Mouse (Mus musculus): Measurements from ENCODE around the gene Neurl4. TPM values are rescaled to one million over a fixed set of nuclear protein-coding genes. Genes with fewer than 3 reads are reported as not detected.

Neurl4 gene
- polyA plus RNA-seq, 1 experiment from 2014 or later, result 17.8 TPM

DNA sequence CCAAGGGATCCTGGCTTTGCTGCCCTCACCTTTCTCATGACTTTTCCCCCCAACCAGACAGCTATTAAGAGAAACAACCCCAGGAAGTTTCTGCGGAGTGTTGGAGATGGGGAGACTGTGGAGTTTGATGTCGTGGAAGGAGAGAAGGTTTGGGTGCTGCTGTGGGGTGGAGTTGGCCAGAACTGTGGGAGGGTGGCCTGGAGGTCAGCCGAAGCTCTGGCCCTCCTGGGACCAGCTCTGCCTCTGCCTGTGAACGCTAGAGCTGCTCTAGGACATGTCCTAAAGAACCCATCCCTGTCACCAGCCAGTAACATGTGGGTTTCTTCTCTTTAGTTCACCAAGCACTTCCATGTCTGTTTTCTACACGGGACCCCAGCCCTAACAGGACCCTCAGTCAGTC, 38.3 kb downstream of the Neurl4 start:
- H3K36me3 ChIP-seq (ENCODE audit: control insufficient read depth, insufficient read depth, low read length), result no peaks in the 10 kb centered on the region
- ATAC-seq, result no peak
- no peaks in the 10 kb centered on the region for H3K9me3 ChIP-seq (ENCODE audit: control insufficient read depth, low read length)
- H3K4me3 ChIP-seq (ENCODE audit: low read length), result no peak overlapping the region
- H3K4me1 ChIP-seq (ENCODE audit: control insufficient read depth, insufficient read depth, low read depth, low read length), result peaks cover 15% of the 10 kb centered on the region
- WGBS, result 67% methylated on average over 5 of the region's 5 CpGs
- H3K27ac ChIP-seq (ENCODE audit: low read depth, low read length), result no peak overlapping the region
- H3K27me3 ChIP-seq (replicated peaks; ENCODE audit: control insufficient read depth, insufficient read depth, low read length), result peaks cover 11% of the 10 kb centered on the region
- no peak overlapping the region for H3K4me2 ChIP-seq (ENCODE audit: low read length)
- H3K9ac ChIP-seq (ENCODE audit: low read depth, low read length), result no peak overlapping the region

DNA sequence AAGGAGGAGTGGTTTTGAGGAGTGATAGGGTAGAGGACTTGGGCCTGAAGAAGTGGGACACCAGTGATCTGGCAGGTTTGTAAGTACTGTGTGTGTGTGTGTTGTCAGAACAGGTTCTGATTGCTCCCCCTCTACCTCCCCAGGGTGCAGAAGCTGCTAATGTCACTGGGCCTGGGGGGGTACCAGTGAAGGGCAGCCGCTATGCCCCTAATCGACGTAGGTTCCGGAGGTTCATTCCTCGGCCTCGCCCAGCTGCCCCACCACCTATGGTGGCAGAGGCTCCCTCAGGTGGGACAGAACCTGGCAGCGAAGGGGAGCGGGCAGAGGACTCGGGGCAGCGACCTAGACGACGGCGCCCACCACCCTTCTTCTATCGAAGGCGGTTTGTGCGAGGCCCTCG, 38.9 kb downstream of the Neurl4 start:
- Histone ChIP-seq H3K27me3 (replicated peaks; ENCODE audit: control insufficient read depth, insufficient read depth, low read length) (peaks cover 11% of the 10 kb centered on the region), H3K4me1 (ENCODE audit: control insufficient read depth, insufficient read depth, low read depth, low read length) (peaks cover 15% of the 10 kb centered on the region), H3K9me3 (ENCODE audit: control insufficient read depth, low read length) (no peaks in the 10 kb centered on the region), H3K4me3 (ENCODE audit: low read length) (no peak overlapping the region), H3K9ac (ENCODE audit: low read depth, low read length) (no peak overlapping the region), H3K36me3 (ENCODE audit: control insufficient read depth, insufficient read depth, low read length) (no peaks in the 10 kb centered on the region), H3K27ac (ENCODE audit: low read depth, low read length) (no peak overlapping the region), H3K4me2 (ENCODE audit: low read length) (no peak overlapping the region)
- no peak for ATAC-seq
- 95% methylated on average over 17 of the region's 17 CpGs for WGBS

DNA sequence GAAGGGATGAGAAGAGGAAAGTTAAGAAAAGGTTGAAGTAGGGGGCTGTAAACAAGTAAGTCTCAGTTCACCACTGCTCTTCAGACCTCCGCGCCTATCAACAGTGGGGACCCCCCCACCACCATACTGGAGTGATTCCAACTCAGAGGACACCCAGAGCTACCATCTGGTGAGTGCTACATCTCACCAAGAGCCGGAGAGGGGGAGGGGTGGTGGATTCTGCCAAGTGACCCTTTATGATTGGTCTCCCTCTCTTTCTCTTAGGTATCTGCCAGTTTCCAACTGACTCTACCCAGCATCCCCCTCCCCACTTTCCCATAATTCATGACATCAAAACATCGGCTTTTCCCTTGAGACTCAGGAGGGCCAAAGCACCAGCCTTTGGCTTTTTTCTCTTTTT, 40.1 kb downstream of the Neurl4 start:
- Histone ChIP-seq H3K36me3 (ENCODE audit: control insufficient read depth, insufficient read depth, low read length) (no peaks in the 10 kb centered on the region), H3K27ac (ENCODE audit: low read depth, low read length) (no peak overlapping the region)
- ATAC-seq, result no peak

DNA sequence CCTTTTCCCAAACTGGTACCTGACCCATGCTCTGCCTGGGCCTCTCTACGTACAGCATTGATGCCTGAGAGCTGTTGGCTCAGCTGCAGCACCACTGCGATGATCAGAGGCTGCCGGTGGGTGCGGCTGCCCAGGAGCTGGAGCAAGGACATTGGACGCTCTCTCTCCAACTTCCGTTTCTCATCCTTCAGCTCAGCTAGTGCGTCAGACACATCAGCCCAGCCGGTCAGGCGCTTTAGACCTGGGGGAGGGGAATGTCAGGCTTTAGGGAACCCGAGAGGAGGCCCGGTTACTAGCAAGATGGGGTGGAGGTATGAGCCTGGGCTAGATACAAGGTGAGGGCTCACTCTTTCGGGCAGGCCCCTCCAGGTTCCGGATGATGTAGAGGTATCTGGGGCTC, 44.3 kb downstream of the Neurl4 start:
- H3K36me3 ChIP-seq (ENCODE audit: control insufficient read depth, insufficient read depth, low read length), result no peaks in the 10 kb centered on the region
- WGBS, result 77% methylated on average over 13 of the region's 13 CpGs
- H3K4me1 ChIP-seq (ENCODE audit: control insufficient read depth, insufficient read depth, low read depth, low read length), result peaks cover 8% of the 10 kb centered on the region
- H3K4me2 ChIP-seq (ENCODE audit: low read length), result no peak overlapping the region
- no peaks in the 10 kb centered on the region for H3K9me3 ChIP-seq (ENCODE audit: control insufficient read depth, low read length)
- no peak overlapping the region for H3K27ac ChIP-seq (ENCODE audit: low read depth, low read length)
- ATAC-seq, result no peak
- H3K9ac ChIP-seq (ENCODE audit: low read depth, low read length), result no peak overlapping the region
- no peak overlapping the region for H3K4me3 ChIP-seq (ENCODE audit: low read length)
- peaks cover 3% of the 10 kb centered on the region for H3K27me3 ChIP-seq (replicated peaks; ENCODE audit: control insufficient read depth, insufficient read depth, low read length)

More for the DNA sequence above, 40.1 kb downstream of the Neurl4 start:
- Histone ChIP-seq H3K9ac (ENCODE audit: low read depth, low read length) (no peak overlapping the region), H3K4me2 (ENCODE audit: low read length) (no peak overlapping the region), H3K9me3 (ENCODE audit: control insufficient read depth, low read length) (no peaks in the 10 kb centered on the region), H3K27me3 (replicated peaks; ENCODE audit: control insufficient read depth, insufficient read depth, low read length) (peaks cover 11% of the 10 kb centered on the region), H3K4me1 (ENCODE audit: control insufficient read depth, insufficient read depth, low read depth, low read length) (peaks cover 10% of the 10 kb centered on the region), H3K4me3 (ENCODE audit: low read length) (no peak overlapping the region)
- WGBS, result 80% methylated on average over 4 of the region's 4 CpGs

DNA sequence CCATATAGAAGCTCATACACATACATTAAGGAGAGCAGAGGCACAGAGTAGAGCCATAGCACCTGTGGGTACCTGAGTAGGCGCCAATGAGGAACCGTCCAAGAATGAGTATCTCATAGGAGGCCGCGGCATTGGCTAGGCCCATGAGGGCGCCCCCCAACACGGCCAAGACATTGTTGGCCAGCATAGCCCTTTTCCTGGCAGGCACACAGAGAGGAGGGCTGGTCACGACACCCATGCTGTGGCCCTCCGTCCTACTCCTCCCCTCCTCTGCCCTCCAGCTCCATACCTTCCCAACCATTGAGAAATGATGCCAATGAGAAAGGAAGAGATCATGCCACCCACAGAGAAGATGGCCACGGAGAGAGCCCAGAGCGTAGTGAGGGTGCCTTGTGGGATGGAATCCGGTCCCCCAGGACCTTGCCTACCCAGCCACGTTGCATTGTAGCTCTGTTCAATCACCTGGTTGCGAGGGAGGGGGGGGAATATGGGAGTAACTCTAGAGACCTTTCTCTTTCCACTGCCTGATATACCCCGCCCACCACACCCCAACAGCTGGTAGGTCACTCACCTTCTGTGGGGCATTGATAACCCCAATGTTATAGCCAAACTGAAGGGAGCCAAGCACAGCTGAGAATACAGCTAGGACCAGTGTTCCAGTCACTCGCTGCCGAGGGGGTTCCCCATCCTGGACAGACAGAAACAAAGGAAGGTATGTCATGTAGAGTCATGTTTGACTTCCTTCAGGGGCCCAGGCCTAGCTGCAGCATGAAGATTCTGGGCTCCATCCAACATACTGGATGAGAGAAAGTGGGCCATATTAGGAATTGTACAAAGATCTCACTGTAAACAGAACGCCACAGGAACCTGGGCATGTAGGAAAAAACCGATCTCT, 45.4 kb downstream of the Neurl4 start:
- peaks cover 3% of the 10 kb centered on the region for H3K27me3 ChIP-seq (replicated peaks; ENCODE audit: control insufficient read depth, insufficient read depth, low read length)
- WGBS, result 89% methylated on average over 18 of the region's 18 CpGs
- peaks cover 8% of the 10 kb centered on the region for H3K4me1 ChIP-seq (ENCODE audit: control insufficient read depth, insufficient read depth, low read depth, low read length)
- no peak overlapping the region for H3K27ac ChIP-seq (ENCODE audit: low read depth, low read length)
- H3K4me2 ChIP-seq (ENCODE audit: low read length), result no peak overlapping the region
- no peak overlapping the region for H3K4me3 ChIP-seq (ENCODE audit: low read length)
- no peaks in the 10 kb centered on the region for H3K9me3 ChIP-seq (ENCODE audit: control insufficient read depth, low read length)
- no peak for ATAC-seq
- H3K9ac ChIP-seq (ENCODE audit: low read depth, low read length), result no peak overlapping the region
- no peaks in the 10 kb centered on the region for H3K36me3 ChIP-seq (ENCODE audit: control insufficient read depth, insufficient read depth, low read length)

DNA sequence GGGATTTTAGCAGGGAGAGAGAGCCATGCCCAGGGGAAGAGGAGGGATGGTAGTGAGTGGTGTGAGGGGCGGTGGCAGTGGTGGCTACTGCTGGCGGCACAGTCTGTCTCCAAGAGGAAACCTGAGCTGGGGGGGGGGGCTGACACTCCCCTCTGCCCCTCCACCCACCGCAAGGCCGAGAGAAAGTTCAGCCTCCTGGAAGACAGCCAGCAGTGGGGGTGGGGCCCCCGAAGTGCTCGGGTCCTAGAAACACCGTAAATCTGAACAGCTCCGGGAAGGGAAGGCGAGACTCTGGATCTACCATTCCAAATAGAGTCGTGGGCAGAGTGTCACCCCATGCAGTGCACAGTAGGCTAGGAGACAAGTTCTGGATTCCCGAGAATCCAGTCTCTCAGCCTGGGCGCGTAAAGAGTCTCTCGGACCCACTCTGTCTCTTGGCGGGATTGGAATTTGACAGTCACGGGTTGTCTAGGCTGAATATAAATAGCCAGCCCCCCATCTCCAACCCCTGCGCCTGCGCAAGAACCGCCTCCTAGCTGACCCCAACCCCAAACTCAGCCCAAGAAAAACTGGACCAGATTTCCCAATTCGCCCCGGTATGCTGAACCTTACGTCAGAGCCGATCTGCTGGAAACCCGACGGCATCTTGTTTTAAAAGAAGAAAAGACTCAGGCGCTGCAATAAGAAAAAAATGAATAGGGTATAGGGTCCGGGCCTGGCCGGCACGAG, 46.6 kb downstream of the Neurl4 start:
- WGBS, result under 1% methylated on average over 29 of the region's 29 CpGs
- Histone ChIP-seq H3K36me3 (ENCODE audit: control insufficient read depth, insufficient read depth, low read length) (no peaks in the 10 kb centered on the region), H3K27ac (ENCODE audit: low read depth, low read length) (0 out of 2 replicates have a peak overlapping the region, but pooled peaks have one; percentile 34), H3K9ac (ENCODE audit: low read depth, low read length) (peak overlapping the region; percentile 59), H3K4me1 (ENCODE audit: control insufficient read depth, insufficient read depth, low read depth, low read length) (peaks cover 8% of the 10 kb centered on the region), H3K9me3 (ENCODE audit: control insufficient read depth, low read length) (no peaks in the 10 kb centered on the region), H3K4me2 (ENCODE audit: low read length) (peak overlapping the region; percentile 65), H3K4me3 (ENCODE audit: low read length) (peak overlapping the region; percentile 50), H3K27me3 (replicated peaks; ENCODE audit: control insufficient read depth, insufficient read depth, low read length) (peaks cover 3% of the 10 kb centered on the region)
- peak; percentile 68 for ATAC-seq

DNA sequence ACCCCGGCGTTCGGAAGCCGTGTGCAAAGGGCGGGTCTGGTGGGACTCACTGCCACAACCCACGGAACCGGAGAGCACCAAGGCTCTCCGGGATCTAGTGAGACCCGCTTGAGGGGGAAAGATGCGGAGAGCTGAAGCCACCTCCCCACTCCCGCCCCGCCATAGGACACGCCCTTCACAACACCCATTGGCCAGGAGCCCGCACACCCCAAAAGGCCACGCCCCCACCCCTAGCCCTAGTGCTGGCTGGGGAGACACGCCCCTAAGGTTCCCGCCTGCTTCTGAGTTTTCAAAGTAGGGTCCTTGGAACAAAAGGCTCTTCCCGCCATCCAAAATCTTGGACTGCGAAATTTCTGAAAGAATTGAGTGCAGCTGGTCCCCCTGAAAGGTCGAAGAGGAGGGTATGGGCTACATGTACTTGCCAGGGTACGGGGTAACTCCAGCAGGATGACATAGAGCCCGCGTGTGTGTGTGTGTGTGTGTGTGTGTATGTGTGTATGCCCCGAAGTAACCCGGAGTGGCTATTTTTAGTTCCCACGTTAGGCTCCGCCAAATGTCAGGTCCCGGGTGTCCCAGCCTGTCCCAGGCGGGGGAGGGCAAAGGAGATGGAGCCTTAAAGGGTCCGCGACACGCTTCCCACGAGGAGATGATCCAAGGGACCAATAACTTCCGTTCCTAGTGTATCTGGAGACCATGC, 47.3 kb downstream of the Neurl4 start, which contains the start of gene Slc2a4:
Slc2a4 (minus strand) TSS at position 123 of the 697 bp plus-strand sequence.
- H3K36me3 ChIP-seq (ENCODE audit: control insufficient read depth, insufficient read depth, low read length), result no peaks in the 10 kb centered on the region
- ATAC-seq, result peak; percentile 92
- no peaks in the 10 kb centered on the region for H3K9me3 ChIP-seq (ENCODE audit: control insufficient read depth, low read length)
- H3K27ac ChIP-seq (ENCODE audit: low read depth, low read length), result 0 out of 2 replicates have a peak within 1 kb of the TSS, but pooled peaks have one; percentile 34
- H3K4me2 ChIP-seq (ENCODE audit: low read length), result peak within 1 kb of the TSS; percentile 65
- H3K27me3 ChIP-seq (replicated peaks; ENCODE audit: control insufficient read depth, insufficient read depth, low read length), result peaks cover 3% of the 10 kb centered on the region
- WGBS, result 0% methylated on average over 34 of the region's 34 CpGs
- H3K4me3 ChIP-seq (ENCODE audit: low read length), result peak within 1 kb of the TSS; percentile 50
- peak within 1 kb of the TSS; percentile 59 for H3K9ac ChIP-seq (ENCODE audit: low read depth, low read length)
- peaks cover 8% of the 10 kb centered on the region for H3K4me1 ChIP-seq (ENCODE audit: control insufficient read depth, insufficient read depth, low read depth, low read length)

DNA sequence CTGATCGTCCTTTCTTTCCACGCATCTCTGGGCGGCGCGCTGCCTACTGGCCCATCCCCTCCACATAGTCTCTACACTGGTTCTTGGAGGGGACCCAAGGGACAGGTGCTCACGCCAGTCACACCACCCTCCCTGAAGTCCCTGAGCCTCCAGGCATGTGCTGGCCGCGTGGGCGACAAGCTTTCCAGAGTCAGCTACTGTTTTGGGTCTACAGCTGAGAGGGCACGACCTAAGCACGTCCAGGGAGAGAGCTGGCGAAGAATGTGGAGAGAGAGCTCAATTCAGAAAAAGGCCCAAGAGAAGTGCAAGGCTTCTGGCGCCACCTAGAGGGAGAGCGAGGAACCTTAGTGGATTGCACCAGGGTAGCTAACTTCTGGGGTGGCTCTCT, 47.9 kb downstream of the Neurl4 start:
- Histone ChIP-seq H3K4me1 (ENCODE audit: control insufficient read depth, insufficient read depth, low read depth, low read length) (peaks cover 8% of the 10 kb centered on the region), H3K27me3 (replicated peaks; ENCODE audit: control insufficient read depth, insufficient read depth, low read length) (peaks cover 3% of the 10 kb centered on the region), H3K9ac (ENCODE audit: low read depth, low read length) (no peak overlapping the region), H3K9me3 (ENCODE audit: control insufficient read depth, low read length) (no peaks in the 10 kb centered on the region), H3K27ac (ENCODE audit: low read depth, low read length) (0 out of 2 replicates have a peak overlapping the region, but pooled peaks have one; percentile 3), H3K4me3 (ENCODE audit: low read length) (peak overlapping the region; percentile 50), H3K4me2 (ENCODE audit: low read length) (peak overlapping the region; percentile 65), H3K36me3 (ENCODE audit: control insufficient read depth, insufficient read depth, low read length) (no peaks in the 10 kb centered on the region)
- WGBS, result 0% methylated on average over 14 of the region's 14 CpGs
- ATAC-seq, result peak; percentile 50
